Mouse (Mus musculus) intestine, embryonic 14.5 days (tissue): ENCODE data around the gene D630045J12Rik. TPM values are rescaled to one million over a fixed set of nuclear protein-coding genes. Genes with fewer than 3 reads are reported as not detected.

Experiments used
- ATAC-seq: fragments of 200-750 bp; cut with Nextera tagmentation; replicated peaks from 2 replicates; pipeline ENCODE4 v1.8.0; 2017; ENCODE audit warnings: low read depth, moderate number of reproducible peaks, moderate TSS enrichment, moderate library complexity; ENCODE audit not compliant: low FRiP score, low TSS enrichment
- DNase-seq: peaks from one replicate; pipeline ENCODE4 v3.0.0-alpha.2; 2018; ENCODE audit warnings: low spot score
- H3K27ac ChIP-seq: fragments of 300-500 bp; sonication (generic); 2 replicates; pipeline ENCODE4 v1.5.1; 2014; ENCODE audit warnings: low read depth, mild to moderate bottlenecking, control low read depth
- H3K27me3 ChIP-seq: fragments of 300-500 bp; sonication (generic); replicated peaks from 2 replicates; pipeline ENCODE4 v1.6.1; 2014; ENCODE audit warnings: low read length, control low read depth; ENCODE audit not compliant: control insufficient read depth, insufficient read depth
- H3K36me3 ChIP-seq: fragments of 300-500 bp; sonication (generic); 2 replicates; pipeline ENCODE4 v1.6.1; 2014; ENCODE audit warnings: low read length, control low read depth; ENCODE audit not compliant: control insufficient read depth, insufficient read depth
- H3K4me1 ChIP-seq: fragments of 300-500 bp; sonication (generic); replicated peaks from 2 replicates; pipeline ENCODE4 v1.6.1; 2014; ENCODE audit warnings: low read length, control low read depth, mixed read lengths; ENCODE audit not compliant: control insufficient read depth, insufficient read depth
- H3K4me2 ChIP-seq: fragments of 300-500 bp; sonication (generic); 2 replicates; pipeline ENCODE4 v1.6.1; 2014; ENCODE audit warnings: low read length
- H3K4me3 ChIP-seq: fragments of 300-500 bp; sonication (generic); 2 replicates; pipeline ENCODE4 v1.5.1; 2014; ENCODE audit warnings: low read depth, low read length, control low read depth, mixed read lengths
- H3K9ac ChIP-seq: fragments of 300-500 bp; sonication (generic); 2 replicates; pipeline ENCODE4 v1.6.1; 2014; ENCODE audit warnings: mild to moderate bottlenecking, low read length
- H3K9me3 ChIP-seq: fragments of 300-500 bp; sonication (generic); 2 replicates; pipeline ENCODE4 v1.6.1; 2016; ENCODE audit warnings: low read length, control low read depth; ENCODE audit not compliant: control insufficient read depth
- WGBS: fragments of 180-500 bp; shearing (Covaris S2); extraction: QIAGEN DNeasy Blood & Tissue Kit; methylation state at CpG from one replicate; pipeline ENCODE4 v1.1.7; 2014; 5-methylcytosine and 5-hydroxymethylcytosine counted together
- polyA plus RNA-seq: library from polyadenylated mRNA; unstranded; fragments of >200 nt; fragmentation: Nextera tagmentation; extraction: Ambion mirVana; gene quantifications from 2 replicates; pipeline ENCODE4 v1.2.1, GENCODE M21; 2014

D630045J12Rik gene
- 5.6 and 6.9 TPM in 2 replicates for polyA plus RNA-seq

GRCm38 (mm10) chr6:38253736-38254641 is at the start of gene D630045J12Rik:
Gene D630045J12Rik (minus strand): TSS chr6:38254009.
- Histone ChIP-seq H3K27me3 (no peaks in the 10 kb centered on the region), H3K4me3 (peak within 1 kb of the TSS; percentile 52), H3K4me1 (peaks cover 19% of the 10 kb centered on the region), H3K9ac (peak within 1 kb of the TSS; percentile 85), H3K9me3 (no peaks in the 10 kb centered on the region), H3K36me3 (no peaks in the 10 kb centered on the region), H3K4me2 (peak within 1 kb of the TSS; percentile 84), H3K27ac (peak within 1 kb of the TSS; percentile 80)
- DNase-seq = peak; percentile 83
- under 1% methylated on average over 59 of the region's 118 CpGs for WGBS
- peak; percentile 96 for ATAC-seq

- H3K4me3 ChIP-seq = peak within 1 kb of the TSS; percentile 91
- DNase-seq (peak; percentile 93), ATAC-seq (peak; percentile 98)
- no peaks in the 10 kb centered on the region for H3K27me3 ChIP-seq
- peaks cover 30% of the 10 kb centered on the region for H3K36me3 ChIP-seq
- H3K4me1 ChIP-seq = no peaks in the 10 kb centered on the region
- WGBS = under 1% methylated on average over 54 of the region's 70 CpGs
- H3K27ac ChIP-seq = peak within 1 kb of the TSS; percentile 98
- no peaks in the 10 kb centered on the region for H3K9me3 ChIP-seq
- peak within 1 kb of the TSS; percentile 97 for H3K9ac ChIP-seq
- H3K4me2 ChIP-seq = peak within 1 kb of the TSS; percentile 59
Measured at GRCm38 (mm10) chr6:38298761-38299401, 45.1 kb upstream of the D630045J12Rik start, which contains the start of gene Zc3hav1l. Gene Zc3hav1l (minus strand): TSS chr6:38299259.

- peak; percentile 30 for ATAC-seq
Measured at GRCm38 (mm10) chr6:38298246-38298635, 44.4 kb upstream of the D630045J12Rik start.

GRCm38 (mm10) chr6:38297580-38298245 is 43.9 kb upstream of the D630045J12Rik start:
- peak overlapping the region; percentile 98 for H3K27ac ChIP-seq
- no peaks in the 10 kb centered on the region for H3K9me3 ChIP-seq
- no peaks in the 10 kb centered on the region for H3K4me1 ChIP-seq
- H3K4me2 ChIP-seq = peak overlapping the region; percentile 59
- DNase-seq (peak; percentile 70), ATAC-seq (no peak)
- 33% methylated on average over 12 of the region's 12 CpGs for WGBS
- peak overlapping the region; percentile 91 for H3K4me3 ChIP-seq
- peak overlapping the region; percentile 97 for H3K9ac ChIP-seq
- H3K36me3 ChIP-seq = peaks cover 40% of the 10 kb centered on the region
- H3K27me3 ChIP-seq = no peaks in the 10 kb centered on the region

More at GRCm38 (mm10) chr6:38298246-38298635, 44.4 kb upstream of the D630045J12Rik start:
- peak overlapping the region; percentile 59 for H3K4me2 ChIP-seq
- WGBS = under 1% methylated on average over 10 of the region's 10 CpGs
- peak overlapping the region; percentile 91 for H3K4me3 ChIP-seq
- peak overlapping the region; percentile 98 for H3K27ac ChIP-seq
- peak; percentile 81 for DNase-seq
- no peaks in the 10 kb centered on the region for H3K4me1 ChIP-seq
- peak overlapping the region; percentile 97 for H3K9ac ChIP-seq
- H3K27me3 ChIP-seq = no peaks in the 10 kb centered on the region
- H3K36me3 ChIP-seq = peaks cover 34% of the 10 kb centered on the region
- no peaks in the 10 kb centered on the region for H3K9me3 ChIP-seq

- Histone ChIP-seq H3K4me1 (no peaks in the 10 kb centered on the region), H3K4me2 (no peak overlapping the region), H3K9ac (no peak overlapping the region), H3K27ac (no peak overlapping the region), H3K9me3 (no peaks in the 10 kb centered on the region), H3K4me3 (no peak overlapping the region), H3K36me3 (peaks cover 79% of the 10 kb centered on the region), H3K27me3 (no peaks in the 10 kb centered on the region)
- 70% methylated on average over 3 of the region's 3 CpGs for WGBS
- no peak for DNase-seq
- ATAC-seq = no peak
Measured at GRCm38 (mm10) chr6:38293708-38294107, 39.9 kb upstream of the D630045J12Rik start.

GRCm38 (mm10) chr6:38292871-38293646 is 39.2 kb upstream of the D630045J12Rik start:
- no peaks in the 10 kb centered on the region for H3K9me3 ChIP-seq
- H3K9ac ChIP-seq = no peak overlapping the region
- no peaks in the 10 kb centered on the region for H3K27me3 ChIP-seq
- no peak overlapping the region for H3K27ac ChIP-seq
- ATAC-seq = no peak
- peaks cover 84% of the 10 kb centered on the region for H3K36me3 ChIP-seq
- H3K4me3 ChIP-seq = no peak overlapping the region
- DNase-seq = no peak
- WGBS = 66% methylated on average over 11 of the region's 11 CpGs
- no peak overlapping the region for H3K4me2 ChIP-seq
- no peaks in the 10 kb centered on the region for H3K4me1 ChIP-seq

GRCm38 (mm10) chr6:38284422-38284821 is 30.6 kb upstream of the D630045J12Rik start:
- no peak for ATAC-seq
- Histone ChIP-seq H3K4me3 (no peak overlapping the region), H3K9me3 (peaks cover 14% of the 10 kb centered on the region), H3K4me1 (no peaks in the 10 kb centered on the region), H3K4me2 (no peak overlapping the region), H3K9ac (no peak overlapping the region), H3K36me3 (peaks cover 59% of the 10 kb centered on the region), H3K27me3 (no peaks in the 10 kb centered on the region), H3K27ac (no peak overlapping the region)
- no peak for DNase-seq
- 98% methylated on average over 19 of the region's 19 CpGs for WGBS

GRCm38 (mm10) chr6:38264466-38264865 is 10.7 kb upstream of the D630045J12Rik start:
- Histone ChIP-seq H3K4me1 (no peaks in the 10 kb centered on the region), H3K27ac (no peak overlapping the region), H3K9ac (no peak overlapping the region), H3K4me3 (no peak overlapping the region), H3K27me3 (no peaks in the 10 kb centered on the region), H3K4me2 (no peak overlapping the region), H3K36me3 (no peaks in the 10 kb centered on the region), H3K9me3 (no peaks in the 10 kb centered on the region)
- WGBS = 71% methylated on average over 7 of the region's 7 CpGs
- no peak for ATAC-seq
- no peak for DNase-seq
